Mouse (Mus musculus) kidney, adult 2 months (tissue): ENCODE measurements around the gene Evi2. TPM values are rescaled to one million over a fixed set of nuclear protein-coding genes. Genes with fewer than 3 reads are reported as not detected.

Experiments
- DNase-seq: peaks from one replicate; pipeline ENCODE4 v3.0.0; 2021
- H3K27ac ChIP-seq: fragments of 200-500 bp; 2 replicates; pipeline ENCODE4 v1.5.1; 2012; ENCODE audit warnings: low read depth, low read length, control low read depth, inconsistent platforms; ENCODE audit not compliant: insufficient read depth
- H3K27me3 ChIP-seq: fragments of 200-500 bp; replicated peaks from 2 replicates; pipeline ENCODE4 v1.6.1; 2012; ENCODE audit warnings: mild to moderate bottlenecking, moderate library complexity, low read length, inconsistent platforms; ENCODE audit not compliant: control insufficient read depth, insufficient read depth
- H3K36me3 ChIP-seq: fragments of 200-500 bp; 2 replicates; pipeline ENCODE4 v1.6.1; 2012; ENCODE audit warnings: mild to moderate bottlenecking, moderate library complexity, low read length, inconsistent platforms; ENCODE audit not compliant: control insufficient read depth, insufficient read depth
- H3K4me1 ChIP-seq: fragments of 200-500 bp; 2 replicates; pipeline ENCODE4 v1.6.1; 2011; ENCODE audit warnings: low read length; ENCODE audit not compliant: control insufficient read depth, insufficient read depth
- H3K4me3 ChIP-seq: fragments of 200-500 bp; 2 replicates; pipeline ENCODE4 v1.5.1; 2011; ENCODE audit warnings: mild to moderate bottlenecking, low read depth, low read length, control low read depth; ENCODE audit not compliant: insufficient read depth
- CTCF ChIP-seq: fragments of 200-500 bp; conservative IDR thresholded peaks from 2 replicates; pipeline ENCODE4 v1.5.1; 2011; ENCODE audit warnings: low read depth, mild to moderate bottlenecking, control low read depth, low read length, moderate library complexity, mixed read lengths; ENCODE audit not compliant: insufficient read depth, insufficient read length
- POLR2A ChIP-seq: fragments of 200-500 bp; IDR thresholded peaks from one replicate; pipeline ENCODE4 v1.6.1; 2011; ENCODE audit warnings: low read depth, low read length, control low read depth
- WGBS: fragments of 180-500 bp; shearing (Covaris S2); methylation state at CpG from one replicate; pipeline ENCODE4 v1.1.7; 2018; 5-methylcytosine and 5-hydroxymethylcytosine counted together
- polyA plus RNA-seq: library from polyadenylated mRNA; depleted of rRNA; stranded (reverse); fragments of >200 nt; gene quantifications from 2 replicates; pipeline ENCODE4 v1.2.3, GENCODE M21; 2012

Gene Evi2
- polyA plus RNA-seq, 1 experiment, result 0.30 TPM

- H3K4me3 ChIP-seq, result no peak overlapping the region
- no peak for DNase-seq
- H3K27ac ChIP-seq, result peak overlapping the region; percentile 69; the same call in 1 of the 2 replicates
- no peaks in the 10 kb centered on the region for H3K27me3 ChIP-seq
- no peaks in the 10 kb centered on the region; the same call in 1 of the 2 replicates for H3K36me3 ChIP-seq
- TF ChIP-seq CTCF, result no peak
- TF ChIP-seq POLR2A, result no peak
- H3K4me1 ChIP-seq, result peaks cover 12% of the 10 kb centered on the region
- 66% methylated on average over 3 of the region's 3 CpGs for WGBS
These were observed 3.8 kb downstream of the Evi2 start for GRCm38 (mm10) chr11:79526549-79526948.

DNA sequence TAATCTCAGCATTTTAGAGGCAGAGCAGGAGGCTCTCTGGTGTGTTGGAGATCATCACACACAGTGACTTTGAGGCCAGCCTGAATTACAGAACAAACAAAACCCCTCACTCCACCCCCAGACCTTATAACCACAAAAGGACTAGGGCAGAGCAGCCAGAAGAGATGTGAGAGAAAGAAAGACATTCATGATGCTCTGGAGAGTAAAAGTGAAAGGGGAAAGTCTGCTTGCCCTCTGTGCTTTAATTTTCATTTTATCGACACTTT lies 6.1 kb downstream of the Evi2 start:
- no peaks in the 10 kb centered on the region for H3K36me3 ChIP-seq
- no peak for TF ChIP-seq CTCF
- no peak for TF ChIP-seq POLR2A
- H3K27ac ChIP-seq, result no peak overlapping the region
- H3K27me3 ChIP-seq, result no peaks in the 10 kb centered on the region
- DNase-seq, result no peak
- no peak overlapping the region for H3K4me3 ChIP-seq
- peaks cover 12% of the 10 kb centered on the region for H3K4me1 ChIP-seq
- WGBS, result 38% methylated on average over 1 of the region's 1 CpGs

GRCm38 (mm10) chr11:79523560-79524309 lies 6.7 kb downstream of the Evi2 start, which contains the start of gene Evi2b:
Evi2b (minus strand) TSS chr11:79523762.
- H3K4me1 ChIP-seq, result peaks cover 12% of the 10 kb centered on the region
- no peaks in the 10 kb centered on the region for H3K36me3 ChIP-seq
- TF ChIP-seq CTCF, result no peak
- TF ChIP-seq POLR2A, result no peak
- WGBS, result 66% methylated on average over 10 of the region's 10 CpGs
- H3K27ac ChIP-seq, result no peak within 1 kb of the TSS
- no peak for DNase-seq
- no peaks in the 10 kb centered on the region for H3K27me3 ChIP-seq
- H3K4me3 ChIP-seq, result no peak within 1 kb of the TSS

DNA sequence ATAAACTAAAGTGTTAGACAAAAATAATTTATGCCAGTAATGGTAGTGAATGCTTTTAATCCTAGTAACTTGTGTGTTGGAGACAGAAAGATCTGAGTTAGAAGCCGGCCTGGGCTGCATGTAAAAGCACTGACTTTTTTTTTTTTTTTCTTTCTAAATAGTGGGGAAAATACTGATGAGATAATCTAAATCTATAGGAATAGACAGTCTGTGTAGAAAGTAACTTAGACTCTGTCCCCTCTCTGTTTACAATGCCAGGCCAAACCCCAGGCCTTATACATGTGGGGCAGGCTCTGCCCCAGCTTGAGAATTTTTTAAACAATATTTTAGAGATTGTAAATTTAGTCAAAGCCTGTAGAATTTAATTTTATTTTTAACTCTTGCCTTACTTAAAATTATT lies 7.4 kb downstream of the Evi2 start:
- Histone ChIP-seq H3K36me3 (no peaks in the 10 kb centered on the region), H3K27ac (no peak overlapping the region), H3K4me3 (no peak overlapping the region), H3K4me1 (peaks cover 12% of the 10 kb centered on the region), H3K27me3 (no peaks in the 10 kb centered on the region)
- TF ChIP-seq POLR2A (no peak), CTCF (no peak)
- WGBS, result 93% methylated on average over 1 of the region's 1 CpGs
- no peak for DNase-seq

GRCm38 (mm10) chr11:79521930-79522329 lies 8.5 kb downstream of the Evi2 start:
- TF ChIP-seq POLR2A (no peak), CTCF (no peak)

GRCm38 (mm10) chr11:79520772-79521171 lies 9.6 kb downstream of the Evi2 start:
- Histone ChIP-seq H3K27ac (no peak overlapping the region), H3K4me1 (peaks cover 2% of the 10 kb centered on the region; the same call in 1 of the 2 replicates), H3K36me3 (no peaks in the 10 kb centered on the region), H3K27me3 (no peaks in the 10 kb centered on the region), H3K4me3 (no peak overlapping the region)
- TF ChIP-seq CTCF (no peak), POLR2A (no peak)
- no peak for DNase-seq

More at GRCm38 (mm10) chr11:79521930-79522329, 8.5 kb downstream of the Evi2 start:
- Histone ChIP-seq H3K27me3 (no peaks in the 10 kb centered on the region), H3K4me3 (no peak overlapping the region), H3K27ac (no peak overlapping the region), H3K4me1 (peaks cover 4% of the 10 kb centered on the region), H3K36me3 (no peaks in the 10 kb centered on the region)
- DNase-seq, result no peak

DNA sequence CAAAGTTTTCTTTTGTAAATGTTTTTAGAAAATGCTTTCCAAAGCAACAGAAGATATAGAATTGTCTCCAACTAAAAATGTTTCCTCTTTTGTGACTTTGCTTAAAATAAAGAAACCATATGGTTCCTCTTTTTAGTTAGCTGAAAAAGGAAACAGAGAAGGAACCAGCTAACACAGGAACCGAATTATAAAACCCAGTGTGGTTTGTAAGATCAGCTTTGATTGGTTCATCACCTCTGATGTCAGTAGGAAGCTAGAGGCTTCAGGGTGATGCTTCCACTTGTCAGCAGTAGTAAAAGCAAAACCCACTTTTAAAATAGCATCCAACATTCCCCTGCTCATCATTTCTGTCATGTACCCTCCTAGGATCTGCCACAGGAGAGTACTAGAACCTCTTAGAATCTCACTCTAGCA lies 10.5 kb downstream of the Evi2 start:
- H3K4me1 ChIP-seq, result no peaks in the 10 kb centered on the region; the same call in 1 of the 2 replicates
- WGBS, result 70% methylated on average over 1 of the region's 1 CpGs
- H3K27me3 ChIP-seq, result no peaks in the 10 kb centered on the region
- no peak overlapping the region for H3K4me3 ChIP-seq
- DNase-seq, result peak; percentile 36
- no peaks in the 10 kb centered on the region for H3K36me3 ChIP-seq
- TF ChIP-seq CTCF (no peak), POLR2A (no peak)
- H3K27ac ChIP-seq, result no peak overlapping the region
